Mouse (Mus musculus): Measurements from ENCODE around the gene Il31ra.

The Il31ra gene

DNA sequence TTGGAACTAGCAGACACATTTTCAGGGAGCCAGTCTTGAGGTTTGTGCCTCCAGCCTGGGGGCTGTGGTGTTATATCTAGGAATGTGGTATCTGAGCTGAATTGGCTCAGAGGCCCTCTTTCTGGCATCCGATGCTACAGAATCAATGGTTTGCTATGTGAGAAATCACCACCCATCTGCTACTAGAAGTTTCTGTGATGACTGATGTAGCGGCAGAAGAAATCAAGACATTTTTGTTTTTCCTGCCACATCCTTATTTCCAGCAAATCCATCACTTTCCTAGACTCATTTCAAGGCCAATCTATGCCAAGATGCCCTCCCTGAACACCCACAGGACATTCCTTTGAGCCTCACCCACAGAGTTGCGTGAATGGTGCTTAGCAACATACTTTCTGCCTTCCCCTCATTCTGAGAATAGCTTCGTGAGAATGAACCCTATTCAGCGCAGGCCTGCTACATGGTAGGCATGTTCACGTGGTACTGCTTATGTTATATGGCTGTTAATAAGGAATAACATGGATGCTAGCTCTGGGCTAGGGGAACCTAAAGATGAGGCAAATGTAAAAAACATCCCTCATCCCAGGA lies 33.5 kb downstream of the Il31ra start:
- no peak for DNase-seq (ENCODE audit: low spot score in 2 of 2)

DNA sequence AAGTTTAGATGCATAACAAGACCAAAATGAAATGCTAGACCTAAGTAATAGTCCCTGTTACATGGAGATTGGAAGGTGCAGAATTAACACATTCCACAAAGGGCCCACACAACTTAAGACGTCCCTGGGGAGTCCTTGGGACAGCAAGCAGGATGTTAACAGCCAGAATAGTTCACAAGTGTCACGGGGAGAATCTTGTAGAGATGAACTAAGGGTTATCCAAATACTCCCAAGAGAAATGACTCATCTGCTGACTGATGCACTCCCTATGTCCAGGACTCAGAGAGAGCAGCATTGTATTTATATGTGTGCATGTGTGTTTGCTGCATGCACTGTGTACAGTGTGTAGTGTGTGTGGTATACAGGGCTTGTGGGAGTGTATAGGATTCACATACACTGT lies 37.7 kb downstream of the Il31ra start:
- DNase-seq (ENCODE audit: low spot score in 2 of 2) = no peak

DNA sequence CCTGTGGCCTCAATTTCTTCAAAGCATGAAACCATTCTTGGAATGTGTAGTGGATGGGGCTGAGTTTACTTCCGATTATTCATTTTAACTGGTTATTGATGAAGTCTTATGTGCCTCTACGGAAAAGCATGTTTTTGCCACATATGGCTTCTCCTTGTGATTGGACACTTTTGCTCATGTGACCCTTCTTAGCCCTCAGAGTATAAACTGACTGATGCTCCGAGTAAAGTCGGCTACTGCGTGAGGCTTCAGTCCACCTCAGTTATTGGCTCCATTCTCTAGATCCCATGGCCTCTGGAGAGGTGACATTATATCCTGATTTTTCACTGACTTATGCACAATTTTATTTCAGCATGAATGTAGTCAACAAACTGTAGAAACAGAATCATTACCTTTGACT lies 40.9 kb downstream of the Il31ra start:
- DNase-seq (ENCODE audit: low spot score in 2 of 2) = no peak

DNA sequence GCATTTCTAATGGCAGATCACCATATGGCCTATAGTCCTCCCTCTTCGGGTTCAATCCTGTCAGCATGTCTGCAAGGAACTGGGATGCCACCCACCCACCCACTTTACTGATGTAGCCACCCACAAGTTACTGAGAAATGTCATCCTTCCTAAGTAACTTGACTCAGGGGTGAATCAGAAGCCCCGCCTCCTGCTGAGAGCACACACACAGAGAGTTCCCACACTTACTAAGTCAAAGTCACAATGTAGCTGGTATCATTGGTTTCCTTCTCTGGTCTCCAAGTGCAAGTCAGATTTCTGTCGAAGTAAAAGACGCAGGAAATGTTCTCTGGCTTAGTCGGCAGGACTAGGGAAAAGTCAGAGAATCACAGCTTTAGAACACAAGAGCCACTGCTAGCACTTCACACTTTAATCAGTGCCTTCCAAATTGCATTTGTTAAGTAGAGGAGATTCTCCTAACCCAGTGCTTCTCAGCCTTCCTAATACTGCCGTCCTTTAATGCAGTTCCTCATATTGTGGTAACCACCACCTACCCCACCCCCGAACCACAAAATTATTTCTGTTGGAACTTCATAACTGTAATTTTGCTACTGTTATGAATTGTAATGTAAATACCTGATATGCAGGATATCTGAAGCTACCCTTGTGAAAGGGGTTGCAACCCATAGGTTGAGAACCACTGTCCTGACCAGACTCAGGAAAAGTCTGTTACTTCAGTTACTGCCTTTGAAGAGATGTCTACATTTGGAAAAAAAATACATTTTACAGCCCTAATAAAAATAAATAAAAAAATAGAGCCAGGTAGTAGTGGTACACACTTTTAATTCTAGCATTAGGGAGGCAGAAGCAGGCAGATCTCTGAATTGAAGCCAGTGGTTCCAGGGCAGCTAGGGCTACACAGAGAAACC lies 42.3 kb downstream of the Il31ra start:
- DNase-seq (ENCODE audit: low spot score in 2 of 2) = no peak

DNA sequence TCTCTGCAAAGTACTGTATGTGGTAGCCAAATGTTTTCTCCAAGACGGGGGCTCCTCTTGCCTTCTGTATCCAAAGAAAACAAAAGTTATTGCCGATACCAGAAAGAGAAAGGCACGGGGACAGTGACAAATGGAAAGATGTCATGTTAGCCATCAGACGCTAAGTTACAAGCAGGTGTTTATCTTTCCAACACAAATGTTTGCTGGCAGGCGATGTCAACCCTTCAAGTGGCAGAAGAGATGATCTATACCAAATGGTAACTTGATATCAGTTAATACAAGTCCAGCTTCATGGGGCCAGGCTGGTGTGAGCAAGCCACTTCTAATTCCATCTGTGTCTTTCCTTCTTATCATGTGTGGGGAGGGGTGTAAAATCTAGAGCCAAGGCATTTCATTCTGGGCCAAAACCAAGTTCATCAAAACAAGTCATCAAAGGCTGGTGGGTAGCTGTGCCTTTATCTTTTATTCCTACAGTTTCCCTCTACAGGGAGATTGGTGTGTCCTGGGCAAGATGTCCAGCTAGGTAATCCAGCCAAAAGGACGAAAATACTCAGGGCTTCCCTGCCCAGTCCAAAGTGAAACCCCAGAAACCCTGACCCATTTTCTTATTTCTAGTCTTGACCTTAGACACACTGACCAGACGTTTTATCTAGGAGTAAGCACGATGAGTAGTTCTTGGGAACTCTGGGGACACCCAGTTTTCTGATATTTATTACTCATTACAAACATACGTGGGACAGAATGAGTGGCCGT lies 52.8 kb downstream of the Il31ra start:
- no peak for DNase-seq (ENCODE audit: low spot score in 2 of 2)

DNA sequence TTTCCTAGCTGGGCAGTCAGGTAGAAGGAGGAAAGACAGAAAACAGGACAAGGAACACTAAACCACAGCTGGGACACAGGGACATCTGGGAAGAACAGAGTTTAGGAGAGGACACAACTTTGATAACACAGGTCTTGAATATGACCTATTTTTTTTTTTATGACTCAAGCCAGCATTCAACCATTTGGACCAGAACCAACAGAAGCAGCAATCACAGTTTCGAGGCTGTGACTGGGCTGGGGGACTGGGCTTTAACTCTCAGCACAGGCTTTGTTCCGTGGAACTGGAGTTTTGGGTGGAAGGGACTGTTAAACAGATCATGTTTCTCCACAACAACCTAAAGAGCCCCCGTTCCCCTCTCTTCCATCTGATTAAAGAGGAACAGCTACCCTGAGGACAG lies 53.5 kb downstream of the Il31ra start:
- DNase-seq (ENCODE audit: low spot score in 2 of 2) = no peak

DNA sequence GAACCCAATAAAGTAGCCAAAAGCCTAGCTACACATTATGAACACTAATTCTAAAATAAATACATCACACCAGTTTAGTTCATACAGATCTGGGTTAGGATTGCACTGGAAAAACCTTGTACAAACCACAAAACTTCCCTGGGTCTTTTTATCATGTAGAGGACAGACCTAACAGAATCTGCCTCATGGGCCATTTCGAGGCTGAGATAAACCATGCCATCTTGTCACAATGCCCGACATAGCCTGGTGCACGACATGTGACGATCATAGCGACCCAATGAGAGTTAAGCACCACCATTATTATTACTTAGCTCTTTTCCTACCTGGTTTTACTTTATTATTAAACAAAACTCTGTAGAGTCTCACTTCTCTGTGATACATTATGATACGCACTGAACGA lies 57.1 kb downstream of the Il31ra start:
- no peak for DNase-seq (ENCODE audit: low spot score in 2 of 2)

DNA sequence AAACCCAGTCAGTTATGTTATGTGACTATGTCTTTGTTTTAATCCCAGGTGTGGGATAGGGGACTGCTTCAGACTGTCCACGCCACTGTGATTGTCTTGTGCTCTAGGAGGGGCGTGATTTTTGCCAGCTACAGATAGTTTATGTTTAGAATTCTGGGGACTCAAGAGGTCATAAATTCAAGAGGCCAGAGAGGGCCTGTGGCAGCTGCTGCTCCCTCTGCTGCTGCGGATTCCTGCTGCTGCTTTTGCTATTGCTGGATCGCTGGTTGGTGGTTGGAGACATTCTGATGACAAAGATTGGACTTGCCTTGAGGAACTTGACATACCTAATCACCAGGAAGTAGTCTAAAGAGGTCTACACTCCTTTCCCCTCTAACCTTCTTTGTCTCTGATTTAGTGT lies 57.5 kb downstream of the Il31ra start:
- no peak for DNase-seq (ENCODE audit: low spot score in 2 of 2)

DNA sequence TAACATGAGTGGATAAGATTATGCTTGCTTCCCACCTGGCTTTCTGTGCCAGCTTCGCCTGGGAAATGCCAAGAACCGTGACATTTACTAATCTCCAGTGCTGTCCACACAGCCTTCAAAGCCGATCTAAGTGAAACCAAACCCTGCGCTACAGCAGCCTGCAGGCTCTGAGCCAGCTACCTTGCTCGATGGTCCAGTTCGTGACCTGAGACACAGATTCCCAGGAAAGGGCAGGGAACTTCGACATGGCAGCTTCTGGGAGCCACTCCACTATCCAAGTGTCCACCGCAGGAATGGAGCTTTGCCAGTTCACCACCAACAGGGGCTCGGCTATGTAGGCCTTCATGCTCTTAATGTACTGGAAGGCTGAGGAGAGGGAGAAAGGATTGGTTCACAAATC lies 60.6 kb downstream of the Il31ra start:
- no peak for DNase-seq (ENCODE audit: low spot score in 2 of 2)

DNA sequence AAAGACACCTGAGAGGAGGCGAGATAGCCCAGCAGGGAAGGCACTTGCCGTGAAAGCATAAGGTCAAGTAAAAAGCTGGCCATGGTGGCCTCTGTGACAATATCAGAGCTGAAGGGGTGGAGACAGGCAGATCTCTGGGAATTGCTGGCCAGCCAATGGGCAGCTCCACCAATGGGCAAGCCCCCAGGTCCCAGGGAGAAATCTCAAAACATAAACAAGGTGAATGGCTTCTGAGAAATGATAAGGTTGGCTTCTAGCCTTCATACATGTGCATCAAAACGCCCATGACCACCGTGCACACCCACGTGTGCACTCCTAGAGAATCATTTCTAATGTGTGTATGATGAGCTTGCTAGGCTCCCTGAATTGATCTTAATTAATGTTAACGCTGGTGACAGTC lies 61.9 kb downstream of the Il31ra start:
- DNase-seq (ENCODE audit: low spot score in 2 of 2) = no peak

DNA sequence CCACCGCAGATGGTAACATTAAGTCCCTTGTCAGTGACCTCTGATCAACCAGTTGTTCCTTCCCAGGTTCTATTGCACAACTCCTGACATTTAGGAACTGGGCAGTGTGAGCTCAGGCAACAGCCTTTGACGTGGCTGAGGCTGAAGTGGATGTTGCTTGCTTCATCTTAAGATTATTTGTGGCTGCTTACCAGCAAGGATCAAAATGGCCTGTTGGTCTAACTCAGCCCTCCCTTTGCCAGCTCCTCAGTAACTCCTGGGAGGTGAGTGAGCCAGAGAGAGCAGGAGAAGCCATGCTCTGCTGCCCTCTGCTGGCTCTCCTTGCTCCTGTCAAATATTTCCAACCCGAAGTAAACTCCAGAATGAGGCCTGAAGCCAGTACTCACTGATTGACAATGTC lies 64.3 kb downstream of the Il31ra start:
- peak; percentile 58 to 70 for DNase-seq (ENCODE audit: low spot score in 2 of 2)

DNA sequence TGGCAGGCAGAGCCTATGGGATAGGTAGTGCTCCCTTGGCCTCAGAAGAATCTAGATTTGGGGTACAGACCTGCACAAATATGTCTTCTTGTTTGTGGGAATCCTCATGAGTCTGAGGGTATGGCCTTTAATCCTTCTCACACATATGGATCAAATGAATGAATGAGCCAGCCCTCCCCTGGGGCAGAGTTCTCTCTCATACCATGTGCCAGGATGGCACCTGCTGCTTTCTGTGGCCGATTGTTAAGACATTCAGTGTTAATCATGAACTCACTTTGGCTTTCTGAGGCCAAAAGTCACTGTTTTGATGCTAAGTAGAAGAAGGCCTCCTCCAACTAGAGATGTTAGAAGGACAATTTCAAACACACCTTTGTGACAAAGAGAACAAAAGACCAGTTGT lies 67.0 kb downstream of the Il31ra start:
- no peak for DNase-seq (ENCODE audit: low spot score in 2 of 2)

DNA sequence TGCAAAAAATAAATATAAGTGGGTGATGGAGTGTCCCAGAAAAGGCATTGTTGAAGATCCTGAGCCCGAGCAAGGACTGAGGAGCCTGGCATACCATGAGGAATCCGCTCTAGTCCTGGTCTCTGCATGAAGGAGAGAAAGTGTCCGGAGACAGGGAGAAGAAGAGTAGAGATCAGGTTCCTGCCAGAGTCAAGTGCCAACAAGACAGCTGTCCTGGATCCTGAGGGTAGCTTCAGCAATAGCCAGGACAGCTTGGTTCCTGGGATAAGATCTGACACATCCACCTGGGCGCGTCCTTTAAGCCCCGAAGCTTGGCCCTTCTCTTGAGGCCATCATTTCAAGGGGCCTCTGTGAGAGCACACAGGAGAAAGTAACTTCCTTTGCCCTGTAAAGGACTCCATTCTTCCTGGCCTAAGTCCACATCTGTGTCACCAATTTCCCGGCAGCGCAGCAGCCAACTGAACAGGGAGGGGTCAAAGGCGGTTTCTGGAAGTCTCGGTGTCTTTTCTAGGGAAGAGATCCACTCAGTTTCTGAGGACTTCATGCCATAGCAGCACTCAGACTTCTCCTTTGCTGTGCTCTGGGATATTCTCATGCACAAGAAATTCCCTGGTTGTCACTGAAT lies 70.7 kb downstream of the Il31ra start:
- DNase-seq (ENCODE audit: low spot score in 2 of 2) = peak in 1 of 2 experiments; percentile 17

DNA sequence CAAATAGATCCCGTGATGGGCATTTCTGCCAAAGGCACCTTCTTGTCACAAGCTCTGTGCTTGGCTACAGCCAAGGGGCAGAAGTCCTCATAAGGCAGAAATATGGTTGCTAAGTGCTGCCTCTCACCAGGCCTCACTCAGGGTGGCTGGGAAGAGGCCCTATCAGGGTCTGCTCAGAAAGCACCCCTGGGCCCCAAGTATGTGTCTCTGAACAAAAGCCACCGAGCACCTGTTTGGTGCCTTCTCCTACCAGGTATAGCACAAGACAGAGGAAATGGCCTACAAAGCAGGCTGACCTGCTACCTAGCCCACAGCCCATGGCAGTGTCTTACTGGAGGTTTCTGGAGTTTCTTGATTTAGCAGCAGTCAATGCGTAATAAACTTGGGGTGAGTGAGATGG lies 71.3 kb downstream of the Il31ra start:
- DNase-seq (ENCODE audit: low spot score in 2 of 2) = no peak

DNA sequence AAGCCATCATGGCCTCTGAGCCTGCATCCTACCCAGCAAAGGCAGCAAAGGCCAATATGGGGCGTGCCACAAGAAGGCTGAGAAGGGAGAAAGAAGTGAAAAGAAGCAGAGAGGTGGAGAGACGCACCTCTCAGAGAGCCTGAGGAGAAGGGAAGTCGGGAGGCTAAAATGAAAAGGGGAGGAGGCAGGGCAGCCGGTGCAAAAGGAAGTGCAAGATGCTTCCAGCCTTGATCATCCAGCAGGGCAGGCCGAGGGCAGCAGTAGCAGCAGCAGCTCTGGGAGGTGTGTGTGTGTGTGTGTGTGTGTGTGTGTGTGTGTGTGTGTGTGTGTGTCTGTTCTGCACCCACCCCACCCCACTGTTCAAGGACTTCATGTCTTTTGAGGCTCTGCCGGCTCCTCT lies 71.9 kb downstream of the Il31ra start:
- DNase-seq (ENCODE audit: low spot score in 2 of 2) = no peak

DNA sequence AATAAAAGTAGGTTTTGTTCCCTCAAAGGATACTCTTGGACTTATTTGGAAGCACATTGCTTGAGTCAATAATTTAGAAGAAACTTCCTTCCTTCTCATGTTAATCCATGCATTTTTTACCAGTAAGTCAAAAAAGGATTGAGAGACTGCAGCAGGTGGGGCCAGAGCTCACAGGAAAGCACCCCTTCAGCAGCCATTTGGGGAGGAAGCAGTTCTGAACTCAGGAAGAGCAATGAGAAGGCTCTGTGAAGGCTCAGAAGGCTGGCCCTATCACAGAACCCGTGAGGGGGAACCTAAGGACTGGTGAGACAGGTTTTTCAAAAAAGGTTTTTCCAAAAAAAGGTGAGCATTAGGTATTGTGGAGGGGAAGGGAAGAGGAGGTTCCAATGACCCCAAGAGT lies 79.6 kb downstream of the Il31ra start:
- DNase-seq (ENCODE audit: low spot score in 2 of 2) = no peak

DNA sequence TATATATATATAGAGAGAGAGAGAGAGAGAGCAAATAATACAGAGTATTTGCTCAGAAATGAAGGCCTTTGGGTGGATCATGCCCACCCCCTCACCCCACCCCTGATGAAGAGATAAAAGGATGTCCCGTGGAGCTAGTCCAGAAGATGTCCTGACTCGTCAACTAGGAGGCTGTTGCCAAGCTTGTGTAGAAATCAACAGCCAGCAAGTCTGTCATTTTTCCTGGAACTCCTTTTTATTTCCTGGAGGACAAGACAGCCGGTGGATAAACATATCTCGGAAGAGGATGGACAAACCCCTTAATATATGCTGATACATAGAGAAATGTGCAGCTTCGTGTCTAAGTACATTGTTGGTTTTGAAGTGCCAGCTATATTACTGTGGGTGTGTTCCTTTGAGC lies 81.3 kb downstream of the Il31ra start:
- DNase-seq (ENCODE audit: low spot score in 2 of 2) = no peak

DNA sequence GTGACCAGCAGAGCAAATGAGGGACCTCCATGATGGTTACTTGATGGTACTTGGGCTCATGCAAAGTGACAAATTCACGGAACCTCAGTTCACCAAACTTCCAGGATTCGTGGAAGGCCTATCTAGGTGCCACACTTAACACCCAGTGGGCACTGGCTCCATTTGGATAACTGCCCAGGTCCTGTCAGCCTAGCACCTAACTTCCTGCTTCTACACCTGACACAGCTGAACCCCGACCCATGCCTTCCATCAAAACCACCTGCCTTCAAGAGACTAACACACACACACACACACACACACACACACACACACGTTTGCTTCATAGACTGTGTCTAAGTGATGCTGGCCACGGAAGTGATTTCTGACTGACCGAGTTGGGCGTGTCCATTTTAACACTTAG lies 82.3 kb downstream of the Il31ra start:
- DNase-seq (ENCODE audit: low spot score in 2 of 2) = no peak

DNA sequence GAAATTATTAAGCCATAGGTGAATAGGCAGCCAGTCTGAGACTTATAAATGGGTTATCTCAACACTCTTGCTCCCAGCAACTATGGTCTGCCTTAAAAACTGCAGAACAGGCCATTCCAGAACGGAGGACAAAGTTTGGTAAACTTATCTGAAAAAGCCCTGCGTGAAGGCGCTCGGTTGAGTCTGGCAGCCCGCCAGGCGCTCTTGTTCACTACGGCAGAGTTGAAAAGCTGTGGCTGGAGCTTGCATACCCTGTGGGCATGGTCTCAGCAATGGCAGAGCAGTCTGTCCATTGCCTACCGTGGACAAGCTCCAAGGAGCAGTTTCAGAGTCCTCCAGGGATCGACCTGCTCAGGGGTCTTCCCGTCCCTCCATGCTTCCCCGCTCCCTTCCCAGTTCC lies 82.9 kb downstream of the Il31ra start:
- DNase-seq (ENCODE audit: low spot score in 2 of 2) = no peak

DNA sequence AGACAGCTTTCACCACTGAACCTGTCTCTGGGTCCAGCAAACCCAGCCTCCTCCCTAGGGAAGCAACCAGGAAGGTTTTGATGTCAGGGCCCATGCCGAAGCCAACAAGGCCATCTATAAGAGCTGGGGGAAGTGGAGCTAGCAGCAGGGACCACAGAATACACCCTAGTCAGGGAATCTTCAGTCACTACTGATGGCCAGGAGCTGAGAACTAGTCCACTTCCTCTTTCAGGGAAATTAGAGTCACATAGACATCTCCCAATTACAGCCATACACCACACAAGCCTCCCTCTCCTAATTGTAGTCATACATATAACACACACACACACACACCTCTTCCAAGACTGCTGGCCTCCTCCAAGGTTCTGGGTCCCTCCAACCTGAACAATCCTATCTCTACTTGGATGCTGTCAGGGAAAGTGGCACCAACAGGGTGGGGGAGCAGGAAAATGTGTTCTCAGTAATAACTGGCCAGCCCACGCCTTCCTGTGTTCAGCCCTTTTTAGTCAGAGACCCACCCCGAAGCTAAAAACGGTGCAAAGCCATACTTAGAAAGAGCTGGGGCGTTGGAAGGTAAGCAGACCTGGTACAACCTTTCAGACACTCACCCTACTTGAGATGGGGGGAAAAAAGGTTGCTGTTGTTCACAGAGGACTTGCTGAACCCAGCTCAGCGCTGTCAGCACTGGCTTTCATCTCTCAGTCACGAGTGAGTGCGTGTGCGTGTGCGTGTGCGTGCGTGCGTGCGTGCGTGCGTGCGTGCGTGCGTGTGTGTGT lies 83.5 kb downstream of the Il31ra start:
- DNase-seq (ENCODE audit: low spot score in 2 of 2) = no peak

DNA sequence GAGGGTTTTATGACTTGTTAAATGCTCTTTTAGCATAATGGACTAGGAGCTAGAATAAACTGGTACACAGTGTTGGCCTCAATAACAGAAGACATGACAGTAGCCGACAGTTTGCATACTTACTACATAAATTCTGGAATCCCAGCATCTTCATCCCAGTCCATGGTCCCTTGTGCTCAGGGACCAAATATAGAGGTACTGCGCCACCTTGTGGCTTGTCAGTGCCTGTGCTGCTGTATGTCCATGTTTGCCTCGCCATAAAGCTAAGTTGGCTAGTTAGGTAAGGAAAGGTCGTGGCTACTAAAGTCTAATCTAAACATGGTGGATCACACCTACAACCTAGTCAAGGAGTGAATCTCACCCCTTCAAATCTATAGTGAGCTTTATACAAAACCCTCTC lies 84.7 kb downstream of the Il31ra start:
- DNase-seq (ENCODE audit: low spot score in 2 of 2) = peak; percentile 39 to 54

DNA sequence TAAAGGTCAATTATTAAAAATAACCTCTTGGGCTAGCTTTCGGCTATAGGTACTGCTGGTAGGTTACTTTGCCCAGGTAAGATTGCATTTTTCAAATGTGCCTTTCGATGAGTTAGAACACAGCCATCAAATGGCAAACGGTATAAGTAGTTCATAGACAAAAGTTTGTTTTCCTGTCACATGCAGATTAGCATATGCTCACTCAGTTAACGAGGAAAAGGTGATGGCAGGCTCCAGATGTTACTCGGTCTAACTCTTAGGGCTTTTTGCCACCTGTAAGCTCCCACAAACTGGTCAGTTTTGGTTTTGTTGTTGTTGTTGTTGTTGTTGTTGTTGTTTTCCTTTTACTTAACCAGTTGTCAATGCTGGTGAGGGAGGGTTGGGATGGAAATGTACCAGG lies 85.7 kb downstream of the Il31ra start:
- DNase-seq (ENCODE audit: low spot score in 2 of 2) = no peak

Measured in heart, adult 9 months (tissue).